Mouse (Mus musculus): ENCODE measurements around the gene Rai14.

Gene Rai14

DNA sequence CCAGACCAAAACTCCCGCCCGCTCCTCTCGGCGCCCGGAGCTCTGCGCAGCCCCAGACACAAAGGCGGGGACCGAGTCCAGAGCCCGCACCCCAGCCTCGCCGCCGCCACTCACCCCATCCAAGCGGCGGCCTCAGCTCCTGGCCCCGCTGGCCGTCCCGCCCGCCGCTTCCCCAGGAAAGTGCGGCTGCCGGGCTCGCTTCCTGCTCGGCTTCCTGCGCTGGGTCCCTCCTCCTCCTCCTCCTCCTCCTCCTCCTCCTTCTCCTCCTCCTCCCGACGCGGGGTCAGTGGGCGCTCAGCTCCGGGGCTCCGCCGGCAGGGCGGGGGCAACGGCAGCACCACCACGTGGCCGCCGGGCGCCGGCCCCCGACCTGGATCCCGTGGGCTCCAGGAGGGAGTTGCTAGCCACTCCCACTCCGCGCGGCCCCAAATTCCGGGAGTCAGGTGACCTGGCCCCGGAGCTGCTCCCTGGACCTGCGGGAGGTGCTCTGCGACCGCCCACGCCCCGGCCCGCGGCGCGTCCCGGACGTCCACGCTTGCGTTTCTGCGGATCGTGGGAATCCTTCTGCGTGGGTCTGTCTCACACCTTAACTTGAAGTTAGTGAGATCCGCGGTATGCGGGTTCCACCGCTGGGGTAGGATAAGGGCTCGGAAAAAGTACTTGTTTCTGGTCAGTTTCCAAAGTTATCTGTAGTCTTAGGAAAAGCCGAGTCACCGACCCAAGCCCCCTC lies at the start of gene Rai14:
Rai14 (minus strand) TSS at position 216 of the 730 bp plus-strand sequence.
- DNase-seq (ENCODE audit: low spot score in 2 of 2), result peak; percentile 17 to 62

GRCm38 (mm10) chr15:10761441-10761840 lies 47.0 kb upstream of the Rai14 start:
- peak in 1 of 2 experiments; percentile 42 for DNase-seq (ENCODE audit: low spot score in 2 of 2)

DNA sequence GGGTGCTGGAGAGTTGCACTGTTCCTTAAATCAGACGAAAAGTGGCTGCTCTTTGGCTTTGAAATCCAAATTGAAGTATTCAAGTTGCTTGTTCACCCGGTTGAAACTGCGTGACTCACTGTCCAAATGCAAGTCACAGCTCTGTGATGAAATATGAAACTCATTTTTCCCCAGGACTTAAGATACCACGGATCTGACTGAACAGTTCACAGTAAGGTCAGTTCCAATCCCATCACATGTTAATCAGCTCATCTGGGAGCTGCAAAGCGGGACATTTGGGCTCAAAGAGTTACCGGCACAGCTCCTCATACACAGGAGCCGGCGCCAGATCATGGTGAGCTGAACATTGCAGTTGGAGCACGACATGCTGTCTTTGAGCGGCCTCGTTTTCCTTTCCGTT lies 45.6 kb upstream of the Rai14 start:
- peak in 1 of 2 experiments; percentile 31 for DNase-seq (ENCODE audit: low spot score in 2 of 2)

DNA sequence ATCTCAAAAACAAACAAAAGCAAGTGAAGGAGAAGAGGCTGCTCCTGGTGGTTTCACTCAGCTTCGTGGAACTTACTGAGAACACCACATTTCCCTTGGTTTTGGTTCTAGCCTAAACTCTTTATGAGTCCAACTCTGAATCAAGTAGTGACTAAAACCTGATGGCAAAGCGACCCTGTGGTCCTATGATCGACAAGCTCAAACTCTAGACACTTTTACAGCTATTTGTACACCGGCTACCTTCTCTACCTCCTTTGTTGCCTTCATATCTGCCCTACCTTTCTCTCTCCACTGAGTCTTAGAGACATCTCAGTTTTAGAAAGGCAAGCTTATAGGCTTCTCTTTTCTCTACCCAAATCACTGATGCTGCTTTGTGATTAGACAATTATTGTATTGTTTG lies 45.0 kb upstream of the Rai14 start:
- DNase-seq (ENCODE audit: low spot score in 2 of 2), result peak in 1 of 2 experiments; percentile 18

GRCm38 (mm10) chr15:10758808-10759207 lies 44.4 kb upstream of the Rai14 start:
- no peak for DNase-seq (ENCODE audit: low spot score in 2 of 2)

GRCm38 (mm10) chr15:10751141-10751540 lies 36.7 kb upstream of the Rai14 start:
- DNase-seq (ENCODE audit: low spot score in 2 of 2), result no peak

DNA sequence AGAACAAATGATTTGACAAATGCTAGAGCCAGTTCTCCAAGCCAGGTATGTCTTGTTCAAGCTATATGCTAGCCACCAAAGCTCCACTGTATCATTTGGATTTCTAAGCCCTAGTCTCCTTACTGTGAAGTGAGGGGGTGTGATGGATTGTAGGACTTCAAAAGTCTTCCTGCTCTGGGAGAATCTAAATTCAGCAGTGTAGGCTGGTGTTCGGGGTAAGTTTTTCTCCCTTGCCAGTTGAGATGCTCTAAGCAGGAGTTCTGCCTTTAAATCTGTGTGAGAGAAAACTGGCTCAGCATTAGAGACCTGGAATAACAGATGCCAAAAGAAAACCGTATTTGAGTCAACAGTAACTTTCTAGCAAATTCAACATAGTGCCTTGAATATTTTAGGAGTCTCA lies 35.9 kb upstream of the Rai14 start:
- no peak for DNase-seq (ENCODE audit: low spot score in 2 of 2)

- DNase-seq (ENCODE audit: low spot score in 2 of 2), result no peak
Measured at GRCm38 (mm10) chr15:10749678-10750077, 35.3 kb upstream of the Rai14 start.

GRCm38 (mm10) chr15:10747638-10748037 lies 33.2 kb upstream of the Rai14 start:
- DNase-seq (ENCODE audit: low spot score in 2 of 2), result no peak

DNA sequence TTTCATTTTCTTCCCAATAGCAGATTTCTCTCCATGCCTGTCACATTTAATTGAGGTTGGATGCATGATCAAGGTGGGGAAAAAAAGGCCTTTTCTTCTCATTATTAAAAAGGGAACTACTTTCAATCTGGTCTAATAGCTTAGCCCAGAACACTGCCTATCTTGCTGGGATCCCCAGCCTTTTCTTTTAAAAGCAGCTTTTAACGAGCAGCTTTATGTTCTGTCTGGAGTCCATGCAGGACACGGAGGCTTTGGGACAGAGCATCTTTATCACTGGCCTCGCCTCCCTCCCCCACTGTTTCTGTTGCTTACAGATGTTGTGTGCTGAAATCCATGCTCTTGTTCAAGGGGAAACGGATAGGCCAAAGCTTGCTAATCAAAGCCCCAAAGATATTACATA lies 32.8 kb upstream of the Rai14 start:
- no peak for DNase-seq (ENCODE audit: low spot score in 2 of 2)

DNA sequence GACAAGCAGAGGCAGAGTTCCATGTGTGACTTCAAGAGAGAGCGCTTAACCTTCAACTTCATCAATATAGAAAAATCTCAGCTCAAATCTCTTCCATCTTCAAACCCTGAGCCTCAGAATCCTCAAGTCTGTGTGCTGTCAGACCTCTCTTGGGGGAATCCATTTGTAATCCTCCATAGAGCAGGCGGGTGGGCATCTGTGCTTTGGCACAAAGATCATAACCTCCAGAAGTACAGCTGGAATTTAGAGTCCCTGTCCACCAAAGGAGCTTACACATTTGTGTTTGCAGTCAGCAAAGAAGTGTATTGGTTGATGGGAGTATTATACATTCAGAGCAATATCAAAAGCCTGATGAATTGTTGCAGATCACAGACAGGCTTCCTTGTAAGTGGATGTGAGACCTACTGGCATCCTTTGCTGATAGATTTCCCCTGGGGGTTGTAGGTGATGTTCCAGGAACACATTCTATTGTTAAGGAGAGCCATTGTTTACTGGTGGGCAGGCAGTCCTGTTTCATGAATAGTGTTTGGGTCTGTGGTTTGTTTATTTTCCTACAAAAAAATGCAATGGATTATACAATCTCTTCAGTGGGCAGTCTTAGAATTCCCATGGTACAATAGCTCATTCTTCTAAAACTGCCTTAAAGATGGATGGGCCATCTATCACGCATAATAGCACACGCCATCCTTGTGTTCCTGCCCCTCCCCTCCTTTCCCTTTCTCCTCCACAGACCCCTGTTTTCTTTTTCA lies 32.1 kb upstream of the Rai14 start:
- DNase-seq (ENCODE audit: low spot score in 2 of 2), result no peak

DNA sequence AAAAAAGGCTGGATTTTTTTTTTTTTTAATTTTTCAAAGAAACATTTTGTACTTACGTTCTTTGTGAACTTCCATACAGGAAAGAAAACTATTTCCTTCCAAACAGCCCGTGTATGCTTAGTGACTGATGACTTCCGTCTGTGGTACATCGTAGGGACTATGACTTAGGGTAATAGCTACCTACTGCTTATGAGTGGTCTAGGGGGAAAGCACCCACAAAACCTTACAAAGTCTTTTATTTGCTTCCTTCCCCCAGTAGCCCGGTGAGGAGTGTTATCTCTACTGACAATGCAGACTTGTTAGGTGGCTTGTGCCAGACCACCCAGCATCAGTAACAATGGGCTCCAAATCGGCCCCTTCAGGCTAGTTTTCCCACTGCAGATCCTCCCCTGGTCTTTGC lies 28.0 kb upstream of the Rai14 start:
- no peak for DNase-seq (ENCODE audit: low spot score in 2 of 2)

- no peak for DNase-seq (ENCODE audit: low spot score in 2 of 2)
Measured at GRCm38 (mm10) chr15:10739279-10739678, 24.9 kb upstream of the Rai14 start.

DNA sequence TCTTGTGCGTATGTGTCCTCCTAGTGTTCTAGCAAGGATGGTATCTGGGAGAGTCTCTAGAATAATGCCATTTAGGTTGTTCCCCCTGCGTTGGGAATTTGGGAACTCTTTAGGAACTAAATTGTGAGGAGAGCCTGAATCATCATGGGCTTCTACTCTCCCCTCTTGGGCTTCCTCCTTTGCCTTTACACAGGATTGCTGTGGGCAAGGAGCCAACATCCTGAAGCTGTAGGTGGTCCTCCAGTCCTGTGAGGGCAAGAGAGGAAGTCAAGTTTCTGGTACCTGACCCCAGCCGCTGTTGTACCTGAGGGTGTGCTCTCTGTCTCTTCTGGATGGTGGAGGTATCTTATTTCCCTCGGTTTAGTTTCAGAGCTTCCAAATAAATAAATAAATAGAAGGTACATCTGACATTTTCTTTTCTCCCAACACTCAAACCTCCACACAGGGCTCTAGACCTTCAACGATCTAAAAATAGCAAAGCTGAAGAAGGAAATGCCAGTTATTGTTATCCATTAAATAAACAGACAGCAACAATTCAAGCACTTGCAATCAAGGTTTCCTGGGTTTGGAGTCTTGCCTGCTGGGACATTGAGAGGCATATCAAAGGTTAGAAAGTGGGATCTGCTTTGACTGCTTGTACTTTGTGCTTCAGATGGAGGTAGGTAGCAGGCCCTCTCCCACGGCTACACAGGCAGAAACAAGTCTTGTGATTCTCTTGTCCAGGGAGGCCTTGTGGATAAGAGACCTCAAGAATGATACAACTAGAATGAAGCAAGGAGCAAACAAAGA lies 24.1 kb upstream of the Rai14 start:
- no peak for DNase-seq (ENCODE audit: low spot score in 2 of 2)

DNA sequence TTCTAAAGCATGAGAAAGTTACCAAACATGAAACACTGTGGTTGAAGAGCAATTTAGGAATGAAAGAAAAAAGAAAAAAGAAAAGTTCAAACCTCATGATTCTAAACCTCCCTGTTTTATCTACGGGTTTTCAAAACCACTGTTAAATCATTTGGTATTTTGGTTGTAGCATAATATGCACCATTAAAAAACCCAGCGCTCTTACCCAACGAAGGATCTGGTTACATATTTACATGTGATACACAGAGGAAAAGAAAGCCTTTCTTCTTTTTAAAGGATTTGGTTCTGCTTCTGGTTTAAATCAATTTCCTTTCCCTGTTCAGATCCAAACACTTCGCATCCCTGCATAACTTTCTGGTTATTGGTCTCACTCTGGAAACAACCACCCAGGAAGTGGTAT lies 21.5 kb upstream of the Rai14 start:
- no peak for DNase-seq (ENCODE audit: low spot score in 2 of 2)

- no peak for DNase-seq (ENCODE audit: low spot score in 2 of 2)
Measured at GRCm38 (mm10) chr15:10735216-10735615, 20.8 kb upstream of the Rai14 start.

DNA sequence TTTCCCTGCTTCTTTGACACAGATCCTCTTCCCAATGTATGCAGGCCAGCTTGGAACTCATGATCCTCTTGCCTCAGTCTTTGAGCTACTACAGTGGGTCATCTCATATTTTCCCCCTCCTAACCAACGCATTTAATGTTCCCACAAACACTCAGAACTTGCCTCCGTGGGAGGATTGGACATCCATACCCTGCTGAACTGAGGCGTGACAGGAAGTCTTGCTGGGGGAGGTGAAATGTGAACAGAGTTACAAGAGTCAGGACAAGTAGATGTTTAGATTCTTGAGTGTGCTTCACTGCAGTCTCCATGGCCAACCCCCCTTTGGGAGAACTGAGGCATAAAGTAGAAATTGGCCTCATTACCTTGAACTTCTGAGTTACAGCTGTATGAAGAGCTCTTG lies 17.0 kb upstream of the Rai14 start:
- no peak for DNase-seq (ENCODE audit: low spot score in 2 of 2)

- no peak for DNase-seq (ENCODE audit: low spot score in 2 of 2)
Measured at GRCm38 (mm10) chr15:10726272-10726671, 11.8 kb upstream of the Rai14 start.

DNA sequence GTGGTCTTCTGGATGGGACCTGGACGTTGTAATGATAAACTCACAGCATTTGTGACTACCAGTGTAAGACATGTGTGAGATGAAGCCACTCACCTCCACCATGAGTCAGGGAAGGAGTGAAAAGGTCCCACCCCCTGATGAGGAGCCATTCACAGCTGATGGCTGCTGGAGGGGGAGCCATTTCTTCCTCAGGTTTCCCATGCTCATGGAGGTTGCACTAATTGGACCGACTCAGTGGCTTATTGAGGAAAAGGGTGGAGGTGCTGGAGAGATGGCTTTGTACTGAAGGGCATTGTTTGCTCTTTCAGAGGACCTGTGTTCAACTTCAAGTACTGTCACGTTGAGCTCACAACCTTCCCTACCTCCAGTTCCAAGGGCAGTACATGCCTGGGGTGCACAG lies 10.4 kb upstream of the Rai14 start:
- DNase-seq (ENCODE audit: low spot score in 2 of 2), result no peak

DNA sequence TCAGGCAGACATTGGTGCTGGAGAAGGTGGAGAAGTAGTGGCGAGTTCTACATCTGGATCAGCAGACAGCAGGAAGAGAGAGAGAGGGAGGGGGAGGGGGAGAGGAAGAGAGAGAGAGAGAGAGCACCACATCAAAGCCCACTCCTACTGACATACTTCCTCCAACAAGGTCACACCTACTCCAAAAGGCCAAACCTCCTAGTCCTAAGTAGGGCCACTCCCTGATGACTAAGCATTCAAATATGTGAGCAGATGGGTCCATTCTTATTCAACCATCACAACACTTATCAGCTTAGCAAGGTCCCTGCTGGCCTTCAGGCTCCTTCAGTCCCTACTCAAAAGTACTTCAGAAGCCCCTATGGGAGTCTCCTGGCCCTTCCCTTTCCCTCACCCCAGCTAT lies 9.1 kb upstream of the Rai14 start:
- no peak for DNase-seq (ENCODE audit: low spot score in 2 of 2)

GRCm38 (mm10) chr15:10722629-10723339 lies 8.4 kb upstream of the Rai14 start:
- DNase-seq (ENCODE audit: low spot score in 2 of 2), result no peak

DNA sequence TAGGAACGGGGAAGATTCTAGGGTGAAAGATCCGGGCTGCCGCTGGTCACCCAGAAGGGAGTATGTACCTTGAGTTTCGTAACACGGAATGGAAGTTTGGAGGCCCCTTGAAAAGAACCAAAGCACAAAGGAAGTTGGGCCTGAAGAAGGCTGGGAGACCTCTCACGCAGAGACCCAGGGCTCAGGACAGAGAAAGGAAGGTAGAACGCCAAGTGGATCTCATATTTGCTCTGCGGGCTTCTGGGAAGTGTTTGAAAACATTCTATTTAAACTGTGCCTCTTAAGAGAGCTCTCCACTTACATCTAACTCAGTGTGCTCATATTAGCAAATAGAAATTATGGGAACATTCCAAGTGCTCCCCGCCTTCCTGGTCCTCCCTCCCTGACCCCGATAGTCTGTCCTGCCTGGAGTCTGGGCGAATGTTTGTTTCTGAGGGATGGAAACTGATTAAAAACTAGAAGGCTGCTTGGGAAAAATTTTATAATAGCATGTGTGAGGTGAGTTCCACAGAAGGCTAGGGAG lies 6.9 kb upstream of the Rai14 start:
- DNase-seq (ENCODE audit: low spot score in 2 of 2), result no peak
